Mouse (Mus musculus) spleen, postnatal 14 days (tissue): ENCODE data around the gene Bcat2.

Experiments used
- DNase-seq, 2 experiments: peaks; one replicate each; pipeline ENCODE4 v3.0.0; 2021 to 2022; ENCODE audit warnings: low spot score in 2 of 2

Gene Bcat2

GRCm38 (mm10) chr7:45550821-45551511 lies 19.0 kb upstream of the Bcat2 start:
- DNase-seq: no peak

GRCm38 (mm10) chr7:45551512-45551883 lies 18.5 kb upstream of the Bcat2 start:
- no peak for DNase-seq

- DNase-seq: no peak
Observed at GRCm38 (mm10) chr7:45553519-45553918, 16.4 kb upstream of the Bcat2 start.

DNA sequence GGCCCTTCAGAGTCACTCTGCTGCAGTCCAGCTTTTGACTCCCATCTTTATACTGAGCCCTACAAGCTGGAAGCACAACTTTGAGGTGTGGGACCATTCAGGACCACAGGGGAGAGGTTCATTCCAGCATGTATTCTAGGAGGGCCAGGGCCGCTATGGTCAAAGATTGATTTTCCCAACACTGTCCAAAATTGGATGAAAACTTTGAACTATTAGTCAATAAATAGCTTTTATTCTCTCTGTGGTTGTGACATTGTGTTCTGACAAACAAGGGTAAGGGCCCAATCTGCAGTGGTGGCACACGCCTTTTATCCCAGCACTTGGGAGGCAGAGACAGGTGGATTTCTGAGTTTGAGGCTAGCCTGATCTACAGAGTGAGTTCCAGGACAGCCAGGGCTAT lies 16.0 kb upstream of the Bcat2 start:
- no peak for DNase-seq

DNA sequence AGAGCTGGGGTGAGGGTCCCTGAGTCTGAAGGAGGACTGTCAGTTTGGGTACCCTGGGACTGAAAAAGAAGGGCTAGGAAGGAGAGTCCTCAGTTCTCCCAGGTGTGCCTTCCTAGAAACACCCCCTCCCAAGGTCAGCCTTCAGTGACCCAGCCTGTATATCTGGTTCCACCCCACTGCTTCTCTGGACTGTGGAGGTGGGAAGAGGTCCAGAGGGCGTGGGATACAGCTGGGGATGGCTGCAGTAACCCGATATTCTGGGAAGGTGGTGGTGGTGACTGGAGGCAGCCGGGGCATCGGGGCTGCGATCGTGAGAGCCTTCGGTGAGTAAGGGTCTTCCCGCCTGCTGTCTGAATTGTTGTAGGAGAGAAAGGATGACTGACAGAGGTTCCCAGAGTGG lies 15.2 kb upstream of the Bcat2 start, which contains the start of gene Hsd17b14:
TSS of gene Hsd17b14 (plus strand) at position 150 of the 400 bp plus-strand sequence.
- no peak for DNase-seq

GRCm38 (mm10) chr7:45555787-45556186 lies 14.2 kb upstream of the Bcat2 start:
- DNase-seq: peak; percentile 65 to 79

DNA sequence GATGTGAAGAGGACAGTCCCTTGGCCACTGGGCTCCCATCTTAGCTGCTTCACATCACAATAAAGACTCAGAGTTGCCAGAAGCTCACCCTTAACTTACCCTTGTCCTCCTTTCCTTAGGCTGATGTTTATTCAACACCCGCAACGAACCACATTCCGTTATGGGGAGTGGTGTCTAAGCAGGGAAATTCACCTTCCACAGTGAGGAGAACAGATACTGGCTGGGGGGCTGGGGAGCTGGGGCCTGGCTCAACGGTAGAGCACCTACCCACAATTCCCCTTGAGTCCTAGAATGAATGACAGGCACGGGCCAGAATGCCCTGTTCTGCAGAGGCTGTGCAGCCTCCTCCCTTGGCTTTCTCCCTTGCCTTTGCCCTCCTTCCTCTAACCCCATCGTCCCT lies 11.0 kb upstream of the Bcat2 start:
- no peak for DNase-seq

DNA sequence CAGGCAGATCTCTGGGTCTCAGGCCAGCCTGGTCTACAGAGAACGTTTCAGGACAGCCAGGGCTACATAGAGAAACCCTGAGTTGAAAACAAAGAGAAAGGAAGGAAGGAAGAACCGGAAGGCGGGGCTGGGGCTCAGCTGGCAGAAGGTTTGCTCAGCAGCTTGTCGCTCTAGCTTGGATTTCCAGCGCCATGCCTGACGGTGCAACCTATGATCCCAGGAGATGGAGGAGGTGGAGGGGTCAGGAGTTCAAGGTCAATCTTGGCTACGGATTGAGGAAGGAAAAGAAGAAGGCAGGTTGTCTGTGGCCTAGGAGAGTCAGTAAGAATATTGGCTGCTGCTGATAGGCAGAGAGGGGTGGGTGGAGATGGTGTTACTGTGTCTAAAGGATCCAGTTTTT lies 9.7 kb upstream of the Bcat2 start:
- DNase-seq: no peak

- peak; percentile 59 to 78 for DNase-seq
Observed at GRCm38 (mm10) chr7:45560843-45561623, 8.9 kb upstream of the Bcat2 start.

- DNase-seq: no peak
Observed at GRCm38 (mm10) chr7:45561624-45562520, 8.1 kb upstream of the Bcat2 start.

DNA sequence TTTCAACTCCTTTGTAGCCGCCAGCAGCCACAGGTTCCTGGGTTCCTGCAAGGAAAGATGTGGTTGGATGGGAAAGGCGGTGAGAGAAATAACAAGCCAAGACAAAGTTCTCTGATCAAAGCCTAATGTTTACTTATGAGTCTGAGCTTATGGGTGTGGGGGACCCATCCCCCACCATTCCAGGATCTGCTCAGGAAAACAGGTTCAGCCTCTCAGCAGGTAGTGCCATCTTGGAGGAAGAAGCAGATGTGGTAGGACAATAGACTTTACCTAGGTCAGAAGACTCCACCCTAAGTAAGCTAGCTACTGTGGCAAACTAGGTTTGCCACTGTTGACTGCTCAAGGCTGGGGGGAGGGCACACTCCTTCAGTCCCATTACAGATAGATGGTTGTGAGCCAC lies 5.1 kb upstream of the Bcat2 start:
- DNase-seq: no peak

- DNase-seq: no peak
Observed at GRCm38 (mm10) chr7:45565446-45565845, 4.5 kb upstream of the Bcat2 start.

DNA sequence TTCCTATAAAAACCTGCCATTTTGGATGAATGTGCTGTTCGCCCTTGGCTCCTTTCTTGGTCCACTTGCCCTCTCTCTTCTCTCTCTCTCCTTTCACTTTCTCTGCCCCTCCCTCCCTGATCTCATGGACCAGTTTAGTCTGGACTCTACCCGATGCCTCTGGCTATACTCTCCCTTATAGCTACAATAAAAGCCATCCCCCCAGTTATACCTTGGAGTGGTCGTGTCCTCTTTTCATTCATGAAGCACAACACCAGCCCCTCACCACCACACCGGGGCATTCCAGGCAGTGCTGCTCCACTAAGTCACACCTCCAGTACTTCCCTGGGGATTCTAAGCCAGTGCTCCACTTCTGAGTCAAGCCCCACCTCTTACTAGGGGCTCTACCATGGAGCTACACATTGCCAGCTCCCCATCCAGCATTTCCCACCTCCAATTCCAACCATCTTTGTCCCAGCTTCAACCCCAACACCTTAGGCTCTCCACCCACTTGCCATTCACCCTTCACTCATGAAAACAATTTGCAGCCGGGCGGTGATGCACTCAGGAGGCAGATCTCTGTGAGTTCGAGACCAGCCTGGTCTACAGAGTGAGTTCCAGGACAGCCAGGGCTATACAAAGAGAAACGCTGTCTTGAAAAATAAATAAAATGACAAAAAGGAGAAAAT lies 2.7 kb upstream of the Bcat2 start:
- no peak for DNase-seq

- DNase-seq: peak; percentile 78 to 80
Observed at GRCm38 (mm10) chr7:45567780-45568516, 2.0 kb upstream of the Bcat2 start.

GRCm38 (mm10) chr7:45568601-45569473 lies 1.1 kb upstream of the Bcat2 start:
- no peak for DNase-seq

DNA sequence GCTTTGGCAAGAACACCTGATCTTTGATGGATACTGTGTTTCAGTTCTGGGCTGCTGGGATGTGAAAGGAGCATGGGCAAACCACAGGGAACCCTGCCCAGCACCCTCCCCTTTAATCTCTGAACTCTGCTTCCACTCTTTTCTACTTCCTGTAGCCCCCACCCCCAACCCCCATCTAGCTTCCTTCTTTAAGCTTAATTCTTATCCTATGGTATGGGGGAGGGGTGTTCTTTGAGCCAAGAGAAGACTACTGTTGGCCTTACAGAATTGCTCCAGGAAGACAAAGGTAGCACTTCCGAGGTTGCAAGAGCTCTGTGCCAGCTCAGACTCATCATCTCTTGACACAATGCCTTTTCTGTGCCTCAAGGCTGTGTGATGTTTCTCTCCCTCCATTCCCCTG lies 2.0 kb downstream of the Bcat2 start:
- no peak for DNase-seq

- no peak for DNase-seq
Observed at GRCm38 (mm10) chr7:45573954-45574353, 4.0 kb downstream of the Bcat2 start.

DNA sequence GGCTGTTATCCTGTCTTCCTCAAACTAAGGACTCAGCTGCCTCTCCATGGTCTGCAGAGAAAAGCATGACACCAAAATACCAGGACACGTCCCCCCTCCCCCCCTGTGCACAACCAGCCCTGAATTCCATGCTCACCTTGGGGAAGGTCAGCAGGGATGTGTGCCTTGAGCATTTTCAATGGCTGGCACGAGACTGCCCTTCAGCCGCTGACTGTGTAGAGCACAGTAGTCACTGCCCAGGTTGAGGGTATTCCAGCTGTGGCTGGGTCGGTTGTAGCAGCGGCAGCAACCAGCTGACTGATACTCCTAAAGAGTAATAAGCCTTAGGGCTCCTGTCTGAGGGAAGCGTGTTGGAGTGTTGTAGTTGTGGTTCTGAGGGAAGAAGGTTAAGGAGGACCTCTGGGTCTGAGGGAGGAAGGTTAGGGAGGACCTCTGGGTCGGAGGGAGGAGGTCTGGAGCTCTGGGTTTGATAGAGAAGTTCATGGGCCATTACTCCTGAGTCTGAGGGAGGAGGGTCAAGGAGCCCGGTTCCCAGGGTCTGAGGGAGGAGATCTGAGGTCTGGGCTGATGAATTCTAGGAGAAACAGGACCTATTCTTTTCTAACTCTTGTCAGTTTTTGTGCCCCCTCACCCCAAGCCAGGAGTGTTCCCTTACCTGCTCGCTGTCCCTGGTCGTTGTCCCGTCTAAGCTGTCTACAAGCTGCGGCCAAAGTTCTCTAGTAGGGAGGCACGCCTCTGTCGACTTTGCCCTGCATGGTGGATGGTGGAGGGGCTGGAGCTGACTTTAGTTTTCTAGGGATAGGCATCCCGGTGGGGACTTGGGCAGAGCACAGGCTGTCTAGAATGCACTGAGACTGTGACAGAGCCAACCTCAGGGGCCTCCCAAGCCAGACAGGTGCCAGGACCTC lies 4.8 kb downstream of the Bcat2 start:
- DNase-seq: no peak

DNA sequence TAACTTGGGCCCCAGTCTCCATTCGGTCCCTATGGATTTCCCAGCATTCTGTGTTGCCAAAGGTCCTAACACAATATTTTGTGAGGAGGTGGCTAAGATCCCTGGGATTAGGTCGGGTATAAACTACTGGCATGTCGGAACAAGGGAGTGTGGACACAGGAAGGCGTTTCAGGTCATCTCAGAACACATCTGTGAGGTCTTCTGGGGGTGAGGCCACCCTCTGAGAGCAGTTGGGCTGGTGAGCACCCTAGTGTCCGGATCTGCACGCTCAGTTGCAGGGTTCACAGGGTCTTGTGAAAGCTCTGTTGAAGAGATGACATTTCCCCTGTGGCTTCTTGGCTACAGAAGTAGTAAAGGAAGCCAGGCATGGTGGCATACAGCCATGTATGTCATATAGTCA lies 16.0 kb downstream of the Bcat2 start:
- DNase-seq: no peak
